Mouse (Mus musculus) kidney, postnatal 10 days (tissue): ENCODE data around the gene Ifitm1.

Source experiments
- DNase-seq: peaks from one replicate; pipeline ENCODE4 v3.0.0; 2021; ENCODE audit warnings: mixed read lengths

Ifitm1 gene

DNA sequence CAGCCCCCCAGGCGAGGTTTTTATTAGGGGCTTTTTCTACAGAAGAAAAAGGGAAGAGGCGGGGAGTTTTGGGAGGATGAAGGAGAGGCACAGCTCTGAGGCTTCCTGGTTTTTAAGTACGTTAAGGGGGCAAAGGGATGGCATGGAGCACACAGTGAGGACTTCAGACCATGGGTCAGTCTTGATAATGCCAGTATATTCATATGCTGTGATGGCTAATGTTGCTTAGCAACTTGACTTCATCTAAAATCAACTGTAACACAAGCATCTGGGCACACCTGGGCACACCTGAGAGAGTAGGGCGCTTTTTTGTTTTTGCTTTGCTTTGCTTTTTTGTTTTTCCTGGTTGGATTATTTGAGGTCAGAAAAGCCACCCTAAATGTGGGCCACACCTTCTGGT is at the start of gene Ifitm1:
Ifitm1 (plus strand) TSS at position 301 of the 400 bp plus-strand sequence.
- DNase-seq: no peak

DNA sequence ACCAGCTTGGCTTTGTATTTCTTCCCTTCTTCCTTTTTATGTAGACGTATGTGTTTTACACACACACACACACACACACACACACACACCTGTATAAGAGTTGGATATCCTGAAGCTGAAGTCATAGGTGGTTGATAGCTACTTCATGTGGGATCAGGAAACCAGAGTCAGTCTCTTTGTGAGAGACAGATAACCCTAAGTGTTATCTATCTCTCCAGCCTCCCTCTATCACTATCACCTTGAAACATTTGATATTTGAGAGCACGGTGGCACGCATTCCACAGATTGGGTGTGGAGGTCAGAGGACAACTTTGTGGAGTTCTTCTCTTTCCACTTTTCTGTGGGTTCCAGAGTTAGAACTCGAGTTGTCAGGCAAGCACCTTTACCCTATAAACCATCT is 47.1 kb upstream of the Ifitm1 start:
- DNase-seq: no peak

DNA sequence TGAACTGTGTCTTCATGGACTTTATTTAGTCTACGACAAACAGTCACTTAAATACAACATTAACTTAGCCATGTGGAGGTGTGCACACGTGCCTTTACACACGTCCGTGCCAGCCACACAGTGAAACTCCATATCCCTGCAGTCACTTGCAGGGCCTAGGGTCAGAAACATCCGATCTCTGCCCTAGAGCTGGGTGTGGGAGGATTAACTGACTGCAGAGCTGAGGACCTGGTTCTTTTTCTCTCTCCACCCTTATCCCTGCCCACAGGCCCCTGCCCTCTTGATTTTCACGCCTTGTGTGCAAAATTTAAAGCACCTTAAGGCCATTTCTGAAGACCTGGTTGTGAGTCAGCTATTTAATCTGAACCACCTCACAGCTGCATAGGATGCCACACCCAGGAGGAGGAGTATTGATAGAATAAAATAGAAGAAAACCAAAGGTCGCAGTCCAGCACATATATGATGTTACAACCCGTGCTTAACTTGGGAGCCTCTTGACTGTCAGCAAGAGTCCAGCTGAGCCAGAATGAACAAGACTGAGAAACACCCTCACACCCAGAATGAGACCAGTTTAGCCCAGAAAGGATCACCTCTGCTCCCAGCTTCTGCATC is 46.5 kb upstream of the Ifitm1 start, which contains the start of gene Nlrp6:
Nlrp6 (plus strand) TSS at position 485 of the 612 bp plus-strand sequence.
- no peak for DNase-seq

DNA sequence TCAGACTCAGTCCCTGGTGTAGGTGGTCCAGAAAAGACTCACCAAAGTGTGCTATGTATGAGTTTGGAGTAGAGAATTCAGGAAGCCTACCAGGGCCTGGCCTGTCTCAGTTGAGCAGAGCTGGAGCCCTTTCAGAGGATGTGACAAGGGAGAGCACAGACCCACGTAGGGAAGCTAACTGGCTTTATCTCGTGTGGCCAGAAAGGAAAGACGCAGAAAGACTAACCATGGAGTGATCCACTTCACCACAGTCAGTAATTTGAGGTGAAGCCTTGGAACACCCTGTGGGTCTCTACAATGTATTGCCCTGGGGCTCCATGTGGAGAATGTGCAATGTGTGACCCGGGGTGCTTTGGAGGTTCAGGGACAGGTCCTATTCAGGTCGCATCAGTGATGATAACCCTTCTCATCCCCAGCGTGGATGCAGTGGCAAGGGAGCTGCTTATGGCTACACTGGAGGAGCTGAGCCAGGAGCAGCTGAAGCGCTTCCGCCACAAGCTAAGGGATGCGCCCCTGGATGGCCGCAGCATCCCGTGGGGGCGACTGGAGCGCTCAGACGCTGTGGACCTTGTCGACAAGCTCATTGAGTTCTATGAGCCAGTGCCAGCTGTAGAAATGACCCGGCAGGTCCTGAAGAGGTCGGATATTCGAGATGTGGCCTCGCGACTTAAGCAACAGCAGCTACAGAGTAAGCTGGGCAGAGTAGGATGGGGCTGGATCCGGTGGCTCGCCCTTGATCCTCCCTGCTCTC is 45.6 kb upstream of the Ifitm1 start:
- DNase-seq: no peak

DNA sequence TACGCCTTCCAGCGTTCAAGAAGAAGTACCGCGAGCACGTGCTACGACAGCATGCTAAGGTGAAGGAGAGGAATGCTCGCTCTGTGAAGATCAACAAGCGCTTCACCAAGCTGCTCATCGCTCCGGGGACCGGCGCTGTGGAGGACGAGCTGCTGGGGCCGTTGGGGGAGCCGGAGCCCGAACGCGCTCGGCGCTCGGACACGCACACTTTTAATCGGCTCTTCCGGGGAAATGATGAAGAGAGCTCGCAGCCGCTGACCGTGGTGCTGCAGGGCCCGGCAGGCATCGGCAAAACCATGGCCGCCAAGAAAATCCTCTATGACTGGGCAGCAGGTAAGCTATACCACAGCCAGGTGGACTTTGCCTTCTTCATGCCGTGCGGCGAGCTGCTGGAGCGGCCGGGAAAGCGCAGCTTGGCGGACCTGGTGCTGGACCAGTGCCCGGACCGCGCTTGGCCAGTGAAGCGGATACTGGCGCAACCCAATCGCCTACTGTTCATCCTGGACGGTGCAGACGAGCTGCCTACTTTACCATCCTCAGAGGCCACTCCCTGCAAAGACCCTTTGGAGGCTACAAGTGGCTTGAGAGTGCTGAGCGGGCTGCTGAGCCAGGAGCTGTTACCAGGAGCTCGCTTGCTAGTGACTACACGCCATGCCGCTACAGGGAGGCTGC is 44.5 kb upstream of the Ifitm1 start:
- peak; percentile 87 for DNase-seq

DNA sequence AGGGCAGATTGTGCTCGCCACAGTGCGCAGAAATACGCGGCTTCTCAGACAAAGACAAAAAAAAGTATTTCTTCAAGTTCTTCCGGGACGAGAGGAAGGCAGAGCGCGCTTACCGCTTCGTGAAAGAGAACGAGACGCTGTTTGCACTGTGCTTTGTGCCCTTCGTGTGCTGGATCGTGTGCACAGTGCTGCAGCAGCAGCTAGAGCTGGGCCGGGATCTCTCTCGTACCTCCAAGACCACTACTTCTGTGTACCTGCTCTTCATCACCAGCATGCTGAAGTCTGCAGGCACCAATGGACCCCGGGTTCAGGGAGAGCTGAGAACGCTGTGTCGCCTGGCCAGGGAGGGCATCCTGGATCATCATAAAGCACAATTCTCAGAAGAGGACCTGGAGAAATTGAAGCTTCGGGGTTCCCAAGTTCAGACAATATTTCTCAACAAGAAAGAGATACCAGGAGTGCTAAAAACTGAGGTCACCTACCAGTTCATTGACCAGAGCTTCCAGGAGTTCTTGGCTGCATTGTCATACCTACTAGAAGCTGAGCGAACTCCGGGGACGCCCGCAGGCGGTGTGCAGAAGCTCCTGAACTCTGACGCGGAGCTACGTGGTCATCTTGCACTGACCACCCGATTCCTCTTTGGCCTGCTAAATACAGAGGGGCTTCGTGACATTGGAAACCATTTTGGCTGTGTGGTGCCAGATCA is 43.8 kb upstream of the Ifitm1 start:
- DNase-seq: no peak

DNA sequence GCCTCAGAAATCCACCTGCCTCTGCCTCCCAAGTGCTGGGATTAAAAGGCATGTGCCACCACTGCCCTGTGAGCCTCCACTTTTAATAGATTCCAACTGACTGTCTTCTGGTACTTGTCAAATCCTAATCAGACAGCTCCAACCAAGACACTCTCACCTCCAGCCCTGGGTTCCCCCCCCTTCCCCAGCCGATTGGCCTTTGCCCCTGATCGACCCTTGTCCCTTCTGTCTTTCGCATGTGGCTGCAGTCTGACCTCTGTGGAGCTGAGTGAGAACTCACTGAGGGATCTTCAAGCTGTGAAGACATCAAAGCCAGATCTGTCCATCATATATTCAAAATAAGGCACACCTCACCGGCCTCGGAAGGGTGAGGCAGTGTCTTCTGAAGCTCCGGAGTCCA is 39.8 kb upstream of the Ifitm1 start:
- no peak for DNase-seq

DNA sequence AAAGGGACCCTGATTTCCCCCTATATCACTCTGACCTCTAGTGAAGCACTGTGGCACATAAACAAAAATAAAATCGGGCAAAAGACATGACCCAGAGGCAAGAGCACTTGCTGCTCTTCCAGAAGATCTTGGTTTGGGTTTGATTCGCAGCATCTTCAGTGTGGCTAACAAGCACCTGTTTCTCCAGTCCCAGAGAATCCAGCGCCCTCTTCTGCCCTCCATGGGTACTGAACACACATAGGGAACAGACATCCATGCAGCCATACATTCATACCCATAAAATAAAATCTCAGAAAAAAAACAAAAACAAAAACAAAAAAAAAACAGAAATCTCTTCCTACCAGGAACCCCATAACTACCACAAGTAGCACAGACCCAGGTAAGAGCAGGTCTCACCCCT is 28.6 kb upstream of the Ifitm1 start:
- DNase-seq: peak; percentile 23

DNA sequence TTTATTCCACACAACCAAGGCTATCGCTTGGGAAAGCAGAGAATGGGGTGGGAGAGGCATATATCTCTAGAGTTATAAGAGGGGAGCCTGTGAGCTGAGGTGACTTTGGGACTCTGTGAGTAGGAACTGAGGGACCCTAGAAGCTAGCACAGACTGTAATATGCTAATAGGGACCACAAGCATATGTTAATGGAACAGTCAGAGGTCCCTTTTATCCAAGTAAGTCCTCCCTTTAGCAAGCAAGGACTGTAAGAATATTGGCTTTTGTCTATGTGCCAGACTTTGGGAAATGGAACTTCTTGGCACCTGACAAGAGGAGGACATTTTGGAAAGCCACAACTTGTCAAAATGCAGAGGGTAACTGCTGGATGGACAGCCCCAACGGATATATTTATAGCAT is 28.1 kb upstream of the Ifitm1 start:
- no peak for DNase-seq

DNA sequence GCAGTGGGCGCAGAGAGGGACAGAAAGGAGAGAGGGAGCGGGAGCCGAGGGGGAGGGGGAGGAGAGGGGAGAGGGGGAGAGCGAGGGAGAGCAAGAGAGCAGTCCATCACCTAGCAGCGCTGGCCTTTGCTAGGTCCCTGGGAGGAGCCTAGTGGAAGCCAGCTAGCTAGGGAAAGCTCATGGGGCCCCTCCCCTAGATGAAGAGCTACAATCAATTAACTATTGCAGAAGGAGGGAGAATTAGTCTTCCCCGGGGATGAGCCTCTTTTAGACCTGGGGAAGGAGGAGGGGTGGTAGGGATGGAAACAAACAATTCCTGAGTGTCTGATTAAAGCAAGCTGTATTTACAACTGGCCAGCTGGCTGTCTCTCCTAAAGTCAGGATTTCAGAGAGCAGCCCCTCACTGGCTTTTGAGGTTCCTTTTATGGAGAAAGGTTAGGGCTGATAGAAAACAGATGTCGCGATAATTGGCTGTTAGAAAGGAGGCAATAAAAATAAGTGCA is 27.3 kb upstream of the Ifitm1 start:
- DNase-seq: peak; percentile 58

DNA sequence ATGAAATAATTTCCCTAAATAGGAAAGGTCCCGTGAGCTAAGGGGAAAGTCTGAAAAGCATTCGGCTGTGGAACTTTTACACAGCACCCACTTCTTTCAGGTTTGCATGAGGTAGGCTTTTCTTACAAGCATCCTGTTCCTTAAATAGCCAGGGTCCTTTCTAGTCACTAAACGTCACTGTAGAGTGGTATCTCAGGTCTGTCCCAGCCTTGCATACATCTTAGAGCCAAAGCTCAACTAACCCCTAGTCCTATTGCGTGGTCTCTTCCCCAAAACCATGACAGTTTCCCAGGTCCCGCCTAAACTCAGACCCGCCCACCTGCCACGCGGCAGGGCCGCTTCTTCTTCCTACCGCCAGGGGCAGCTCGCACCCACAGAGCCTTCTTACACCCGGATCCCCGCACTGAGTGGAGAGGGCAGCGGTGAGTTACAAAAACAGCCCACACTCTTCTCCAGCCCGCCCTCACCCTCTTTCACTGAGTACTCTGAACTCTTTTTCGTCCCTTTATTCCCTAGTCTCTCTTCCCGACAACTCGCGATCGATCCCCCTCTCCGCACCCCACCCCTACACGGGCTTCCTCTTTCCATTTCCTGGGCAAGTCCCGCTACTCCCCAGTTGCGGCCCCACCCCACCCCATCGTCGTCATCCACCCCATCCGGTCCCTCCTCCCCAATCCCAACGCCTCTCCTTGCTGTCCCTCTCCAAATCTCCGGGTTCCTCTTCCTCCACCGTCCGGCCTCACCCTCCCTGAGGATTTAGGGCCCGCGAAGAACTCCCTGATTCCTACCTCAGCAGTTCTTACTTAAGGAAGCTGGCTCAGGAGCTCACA is 25.6 kb upstream of the Ifitm1 start, which contains the start of gene Pgghg:
Pgghg (plus strand) TSS at position 170 of the 830 bp plus-strand sequence.
- DNase-seq: peak; percentile 93

DNA sequence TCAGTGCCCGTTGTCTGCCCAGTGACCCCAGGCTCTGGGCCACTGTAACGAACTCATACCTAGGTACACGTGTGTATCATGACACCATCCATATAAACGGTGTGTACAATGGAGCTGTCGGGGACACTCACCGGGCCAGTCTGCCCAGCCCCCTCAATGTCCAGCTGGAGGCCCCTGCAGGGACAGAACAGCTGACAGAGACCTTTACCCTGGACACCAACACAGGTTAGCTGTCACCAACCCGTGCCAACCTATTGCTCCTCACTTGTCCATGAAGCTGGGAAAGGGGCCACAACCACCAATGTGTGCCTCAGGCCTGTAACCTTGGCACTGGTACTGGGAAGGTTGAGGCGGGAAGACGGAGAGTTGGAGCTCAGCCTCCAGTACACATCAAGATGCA is 24.7 kb upstream of the Ifitm1 start:
- peak; percentile 40 for DNase-seq

DNA sequence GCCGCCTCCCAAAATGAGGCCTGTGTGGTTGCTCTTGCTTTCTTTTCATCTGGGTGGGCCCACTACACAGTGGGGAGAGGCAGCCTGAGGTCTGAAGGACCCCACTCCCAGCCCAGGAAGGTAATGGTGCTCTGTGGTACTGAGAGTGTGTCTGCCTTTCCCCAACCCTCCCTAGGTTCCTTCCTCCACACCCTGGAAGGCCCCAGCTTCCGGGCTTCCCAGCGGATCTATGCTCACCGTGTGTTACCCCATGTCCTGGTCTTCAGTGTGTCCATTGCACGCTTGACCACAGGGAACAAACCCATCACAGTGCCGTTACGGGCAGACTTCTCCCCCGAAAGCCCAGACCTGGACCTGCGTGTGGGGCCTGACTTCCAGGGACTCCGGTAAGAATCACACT is 24.2 kb upstream of the Ifitm1 start:
- DNase-seq: no peak

DNA sequence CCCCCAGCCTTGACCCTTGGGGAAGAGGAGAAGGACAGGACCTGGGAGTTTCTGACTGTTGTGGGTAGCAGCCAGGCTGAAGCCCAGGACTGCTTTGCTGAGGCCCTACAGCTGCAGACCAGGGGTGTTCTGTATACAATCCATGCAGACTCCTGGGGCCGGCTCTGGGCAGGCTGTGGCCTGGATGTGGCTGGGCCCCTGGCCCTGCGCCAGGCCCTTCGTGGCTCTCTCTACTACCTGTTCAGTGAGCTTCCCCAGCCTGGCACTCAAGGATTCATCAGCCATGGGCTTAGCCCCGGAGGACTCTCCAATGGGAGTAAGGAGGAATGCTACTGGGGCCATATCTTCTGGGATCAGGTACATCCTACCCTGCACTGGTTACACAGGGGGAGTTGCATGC is 23.7 kb upstream of the Ifitm1 start:
- no peak for DNase-seq

DNA sequence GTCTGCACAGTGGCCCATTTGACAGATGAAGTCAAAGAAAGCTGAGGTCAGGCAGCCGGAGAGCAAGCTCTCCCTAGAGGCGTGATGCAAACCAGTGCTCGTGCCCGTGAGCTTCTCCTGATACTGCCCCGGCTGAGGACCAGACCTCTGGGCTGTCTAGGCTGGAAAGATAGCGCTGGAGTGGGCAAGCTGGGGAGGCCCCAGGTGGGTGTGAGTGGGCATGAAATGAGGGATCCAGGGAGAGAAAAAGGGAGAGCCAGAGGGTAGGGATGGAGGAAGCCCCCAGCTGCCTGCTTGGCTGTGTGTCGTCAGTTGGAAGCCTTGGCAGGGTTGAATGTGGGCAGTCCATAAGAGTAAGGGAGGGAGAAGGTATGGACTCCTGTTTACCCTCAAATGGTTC is 22.8 kb upstream of the Ifitm1 start:
- DNase-seq: no peak

DNA sequence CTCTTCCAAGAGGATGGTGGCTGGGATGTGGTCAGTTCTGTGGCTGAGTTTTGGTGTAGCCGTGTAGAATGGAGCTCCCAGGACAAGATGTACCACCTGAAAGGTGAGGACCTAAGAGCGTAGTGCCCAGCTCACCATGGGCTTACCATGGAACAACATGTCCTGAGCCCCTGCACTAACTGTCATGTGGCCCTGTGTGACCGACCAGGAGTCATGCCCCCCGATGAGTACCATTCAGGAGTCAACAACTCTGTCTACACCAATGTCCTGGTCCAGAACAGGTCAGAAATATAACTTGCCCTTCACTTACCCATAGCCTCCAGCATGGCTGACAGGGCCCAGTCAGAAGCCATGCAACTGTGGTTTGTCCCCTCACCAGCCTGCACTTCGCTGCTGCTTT is 21.8 kb upstream of the Ifitm1 start:
- DNase-seq: no peak

DNA sequence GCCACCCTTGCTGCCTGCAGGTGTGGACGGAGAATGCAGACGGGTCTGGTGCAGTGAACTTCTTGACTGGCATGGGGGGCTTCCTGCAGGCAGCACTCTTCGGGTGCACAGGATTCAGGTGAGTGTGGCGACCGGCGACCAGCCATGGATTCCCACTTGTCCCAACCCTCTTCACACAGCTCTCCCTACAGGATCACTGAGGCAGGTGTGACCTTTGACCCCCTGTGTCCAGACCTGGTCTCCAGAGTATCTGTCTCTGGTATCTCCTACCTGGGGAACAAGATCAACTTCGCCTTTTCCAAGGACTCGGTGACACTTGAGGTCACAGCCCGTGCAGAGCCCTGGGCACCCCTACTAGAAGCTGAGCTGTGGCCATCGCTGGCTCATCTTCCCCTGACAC is 20.7 kb upstream of the Ifitm1 start:
- no peak for DNase-seq

DNA sequence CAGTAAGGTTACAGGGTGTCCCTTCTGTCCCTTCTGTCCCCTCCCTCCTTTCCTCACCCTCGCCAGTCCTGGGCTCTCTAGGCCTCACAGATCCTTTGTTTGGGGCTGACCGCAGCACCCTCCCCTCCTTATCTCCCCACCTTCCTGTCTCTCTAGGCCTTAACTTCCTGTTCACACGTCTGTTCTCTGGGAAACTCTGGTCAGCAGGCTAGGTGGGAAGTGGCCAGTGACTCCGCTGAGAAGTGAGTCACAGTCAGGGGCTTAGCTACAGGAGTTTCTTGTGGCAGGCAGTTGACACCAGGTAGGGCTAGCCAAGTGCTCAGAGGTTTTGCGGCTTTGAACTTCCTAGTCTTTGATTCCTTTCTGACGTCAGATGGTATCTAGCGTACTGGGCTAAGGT is 20.0 kb upstream of the Ifitm1 start:
- DNase-seq: no peak

DNA sequence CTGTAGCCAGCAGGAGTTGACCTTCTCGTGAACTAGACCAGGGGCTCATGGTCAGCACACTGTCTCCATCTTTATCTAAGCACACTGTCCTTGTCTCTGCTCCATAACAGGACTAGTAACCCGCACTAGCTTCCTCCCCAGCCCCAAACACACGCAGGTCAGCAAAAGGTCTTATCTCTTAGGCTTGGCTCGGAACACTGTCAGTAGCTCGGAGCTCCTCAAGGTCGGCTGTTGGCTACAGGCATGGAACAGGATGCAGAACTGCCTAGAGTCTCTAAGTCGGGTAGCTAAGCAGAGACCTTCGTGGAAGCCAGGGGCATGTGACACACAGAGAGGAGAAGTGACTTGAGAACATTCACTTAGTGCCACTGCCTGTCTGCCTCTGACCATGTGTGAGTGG is 18.9 kb upstream of the Ifitm1 start:
- DNase-seq: no peak

DNA sequence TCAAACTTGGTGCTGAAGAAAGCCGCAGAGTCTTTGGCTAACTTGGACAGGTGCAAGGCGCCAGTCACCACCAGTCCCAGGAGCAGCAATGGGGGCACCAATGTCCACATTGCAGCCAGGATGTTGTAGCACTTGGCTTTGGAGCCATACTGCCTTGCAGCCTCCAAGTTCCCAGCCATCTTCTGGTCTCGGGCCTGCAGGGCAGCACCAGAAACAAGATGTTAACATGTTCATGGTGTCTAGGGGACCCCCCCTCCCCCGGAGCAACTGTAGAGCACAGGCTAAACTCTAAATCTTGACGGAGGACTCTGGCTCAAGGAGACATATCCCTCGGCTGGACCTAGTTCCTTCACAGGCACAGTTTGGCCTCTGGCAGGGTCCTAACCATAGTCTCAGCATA is 17.8 kb upstream of the Ifitm1 start:
- DNase-seq: no peak

DNA sequence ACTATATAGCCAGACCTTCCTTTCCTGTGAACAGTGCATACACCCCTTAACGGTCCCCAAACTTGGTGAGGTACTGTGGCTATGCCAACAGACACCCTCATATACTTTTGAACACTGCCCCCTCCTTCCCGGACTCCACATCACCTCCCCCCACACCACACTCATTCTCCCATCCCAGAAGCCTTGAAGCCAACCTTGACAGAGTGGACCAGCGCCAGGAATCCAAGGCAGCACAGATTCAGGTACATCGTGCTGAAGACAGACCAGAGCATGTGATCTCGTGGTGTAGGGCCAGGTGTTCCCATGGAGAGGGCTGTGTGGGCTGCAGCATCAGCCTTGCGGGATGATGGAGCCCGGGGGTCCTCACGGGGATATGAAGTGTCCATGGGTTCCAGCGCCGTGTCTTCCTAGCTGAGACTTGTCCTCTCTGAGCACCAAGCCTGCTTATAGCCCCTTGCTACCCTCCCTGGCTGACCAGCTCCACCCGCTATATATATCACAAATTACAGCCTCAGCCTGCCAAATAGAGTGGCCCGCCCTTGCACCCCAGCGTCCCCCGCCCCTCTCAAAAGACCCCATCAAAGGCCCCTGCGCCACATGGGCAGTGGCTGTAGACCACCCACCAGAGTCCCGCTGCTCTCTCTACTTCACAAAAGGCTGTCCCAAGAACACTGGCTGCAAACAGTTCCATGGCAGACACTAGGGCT is 17.0 kb upstream of the Ifitm1 start, which contains the start of gene Ifitm5:
Ifitm5 (minus strand) TSS at position 468 of the 707 bp plus-strand sequence.
- DNase-seq: no peak
